Mouse (Mus musculus) forebrain, embryonic 10.5 days (tissue): Measurements from ENCODE around the gene Olfr1314. TPM values are rescaled to one million over a fixed set of nuclear protein-coding genes. Genes with fewer than 3 reads are reported as not detected.

Source experiments
- DNase-seq: peaks from one replicate; pipeline ENCODE4 v3.0.0-alpha.2; 2017; ENCODE audit warnings: low spot score; ENCODE audit errors: extremely low spot score
- H3K27ac ChIP-seq: fragments of 300-500 bp; sonication (generic); 2 replicates; pipeline ENCODE4 v1.5.1; 2016; ENCODE audit warnings: mild to moderate bottlenecking
- H3K27me3 ChIP-seq: fragments of 300-500 bp; sonication (generic); 2 replicates; pipeline ENCODE4 v1.6.1; 2016; ENCODE audit warnings: mild to moderate bottlenecking; ENCODE audit not compliant: poor library complexity, severe bottlenecking
- H3K36me3 ChIP-seq: fragments of 300-500 bp; sonication (generic); replicated peaks from 2 replicates; pipeline ENCODE4 v1.6.1; 2016; ENCODE audit warnings: mild to moderate bottlenecking, moderate library complexity
- H3K4me1 ChIP-seq: fragments of 300-500 bp; sonication (generic); 2 replicates; pipeline ENCODE4 v1.6.1; 2016
- H3K4me3 ChIP-seq: fragments of 300-500 bp; sonication (generic); 2 replicates; pipeline ENCODE4 v1.5.1; 2016; ENCODE audit warnings: mild to moderate bottlenecking, moderate library complexity
- H3K9me3 ChIP-seq: fragments of 300-500 bp; sonication (generic); 2 replicates; pipeline ENCODE4 v1.6.1; 2016; ENCODE audit warnings: mild to moderate bottlenecking, moderate library complexity
- WGBS: fragments of 180-500 bp; shearing (Covaris S2); methylation state at CpG from one replicate; pipeline ENCODE4 v1.1.7; 2016; 5-methylcytosine and 5-hydroxymethylcytosine counted together
- polyA plus RNA-seq: library from polyadenylated mRNA; unstranded; fragments of >200 nt; fragmentation: Nextera tagmentation; extraction: Ambion mirVana; gene quantifications from 2 replicates; pipeline ENCODE4 v1.2.1, GENCODE M21; 2016

Gene Olfr1314
- polyA plus RNA-seq = not detected in 2 replicates

GRCm38 (mm10) chr2:112096681-112097080, at the start of gene Olfr1314:
Olfr1314 (minus strand) TSS chr2:112096781.
- H3K27ac ChIP-seq = no peak within 1 kb of the TSS
- H3K36me3 ChIP-seq = no peaks in the 10 kb centered on the region
- H3K27me3 ChIP-seq = no peaks in the 10 kb centered on the region
- DNase-seq = no peak
- no peaks in the 10 kb centered on the region for H3K9me3 ChIP-seq
- no peak within 1 kb of the TSS for H3K4me3 ChIP-seq
- H3K4me1 ChIP-seq = no peaks in the 10 kb centered on the region

DNA sequence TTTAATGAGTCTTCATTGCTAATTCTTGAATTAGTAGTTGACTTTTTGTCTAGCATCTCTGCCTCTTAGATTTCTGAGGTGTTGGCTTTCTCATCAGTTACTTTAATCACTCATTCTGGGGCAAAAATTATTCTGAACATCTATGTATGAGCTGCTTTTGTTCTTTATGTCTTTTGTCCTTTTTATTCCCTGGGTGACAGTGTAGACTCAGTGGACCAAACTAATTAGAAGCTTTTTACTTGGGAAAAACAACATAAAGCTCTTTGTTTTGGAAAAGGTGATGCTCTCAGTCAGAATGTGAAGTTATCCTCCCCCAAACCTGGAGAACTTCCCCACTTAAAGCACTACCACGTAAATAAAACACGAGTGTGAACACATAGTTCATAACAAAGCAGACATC, 43.4 kb upstream of the Olfr1314 start, which contains the start of gene Olfr1317:
Olfr1317 (plus strand) TSS at position 301 of the 400 bp plus-strand sequence.
- Histone ChIP-seq H3K4me3 (no peak within 1 kb of the TSS), H3K36me3 (no peaks in the 10 kb centered on the region), H3K27ac (no peak within 1 kb of the TSS), H3K4me1 (no peaks in the 10 kb centered on the region), H3K9me3 (no peaks in the 10 kb centered on the region), H3K27me3 (no peaks in the 10 kb centered on the region)
- 78% methylated on average over 2 of the region's 2 CpGs for WGBS
- DNase-seq = no peak

GRCm38 (mm10) chr2:112134877-112135276, 38.3 kb upstream of the Olfr1314 start, which contains the start of gene Olfr1316:
Olfr1316 (minus strand) TSS chr2:112134977.
- H3K36me3 ChIP-seq = no peaks in the 10 kb centered on the region
- no peaks in the 10 kb centered on the region for H3K9me3 ChIP-seq
- 85% methylated on average over 2 of the region's 2 CpGs for WGBS
- no peak for DNase-seq
- H3K4me1 ChIP-seq = no peaks in the 10 kb centered on the region
- H3K27ac ChIP-seq = no peak within 1 kb of the TSS
- H3K4me3 ChIP-seq = no peak within 1 kb of the TSS
- H3K27me3 ChIP-seq = no peaks in the 10 kb centered on the region

- no peaks in the 10 kb centered on the region for H3K36me3 ChIP-seq
- H3K27me3 ChIP-seq = no peaks in the 10 kb centered on the region
- WGBS = 86% methylated on average over 1 of the region's 1 CpGs
- H3K9me3 ChIP-seq = no peaks in the 10 kb centered on the region
- DNase-seq = no peak
- H3K27ac ChIP-seq = no peak within 1 kb of the TSS
- H3K4me1 ChIP-seq = no peaks in the 10 kb centered on the region
- no peak within 1 kb of the TSS for H3K4me3 ChIP-seq
These were observed 18.8 kb upstream of the Olfr1314 start, which contains the start of gene Olfr1315-ps1 for GRCm38 (mm10) chr2:112115340-112115739. Olfr1315-ps1 (minus strand) TSS chr2:112115440.

DNA sequence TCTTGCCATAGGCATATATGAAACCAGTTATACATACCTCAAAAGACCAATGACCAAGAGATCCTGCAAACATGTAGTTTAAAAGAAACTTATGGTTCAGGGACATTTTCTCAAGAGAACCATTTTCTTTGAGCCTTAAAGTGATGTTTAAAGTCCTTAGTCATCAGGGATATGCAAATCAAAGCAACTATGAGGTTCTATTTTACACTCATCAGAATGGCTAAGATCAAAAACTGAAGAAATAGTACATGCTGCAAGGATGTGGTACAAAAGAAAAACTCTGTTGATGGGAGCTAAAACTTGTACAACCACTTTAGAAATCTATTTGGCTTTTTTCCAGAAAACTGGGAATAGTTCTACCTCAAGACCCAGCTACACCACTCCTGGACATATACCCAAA, 18.8 kb downstream of the Olfr1314 start, which contains the start of gene Olfr1313:
Olfr1313 (minus strand) TSS at position 101 of the 400 bp plus-strand sequence.
- H3K27me3 ChIP-seq = no peaks in the 10 kb centered on the region
- no peak for DNase-seq
- no peaks in the 10 kb centered on the region for H3K36me3 ChIP-seq
- H3K4me3 ChIP-seq = no peak within 1 kb of the TSS
- H3K27ac ChIP-seq = no peak within 1 kb of the TSS
- no peaks in the 10 kb centered on the region for H3K4me1 ChIP-seq
- H3K9me3 ChIP-seq = no peaks in the 10 kb centered on the region

- Histone ChIP-seq H3K36me3 (no peaks in the 10 kb centered on the region), H3K9me3 (no peaks in the 10 kb centered on the region), H3K4me3 (no peak within 1 kb of the TSS), H3K27me3 (no peaks in the 10 kb centered on the region), H3K4me1 (no peaks in the 10 kb centered on the region), H3K27ac (no peak within 1 kb of the TSS)
- DNase-seq = no peak
- 53% methylated on average over 1 of the region's 1 CpGs for WGBS
These were observed 46.4 kb downstream of the Olfr1314 start, which contains the start of gene Olfr1312 for GRCm38 (mm10) chr2:112050138-112050537. Olfr1312 (minus strand) TSS chr2:112050238.

Other genes with a start within 250 kb of the Olfr1314 start
- not detected in 2 replicates for gene Olfr1305, start 219.6 kb downstream of the Olfr1314 start, polyA plus RNA-seq
- not detected in 2 replicates for gene Olfr1306, start 180.5 kb downstream of the Olfr1314 start, polyA plus RNA-seq
- gene Olfr1307, start 147.3 kb downstream of the Olfr1314 start, polyA plus RNA-seq = not detected in 2 replicates
- not detected in 2 replicates for gene Olfr1308, start 131.8 kb downstream of the Olfr1314 start, polyA plus RNA-seq
- gene Olfr1309, start 106.5 kb downstream of the Olfr1314 start, polyA plus RNA-seq = not detected in 2 replicates
- not detected in 2 replicates for gene Olfr1310, start 84.1 kb downstream of the Olfr1314 start, polyA plus RNA-seq
- not detected in 2 replicates for gene Olfr1311, start 72.4 kb downstream of the Olfr1314 start, polyA plus RNA-seq
- not detected in 2 replicates for gene Olfr1312, start 46.5 kb downstream of the Olfr1314 start, polyA plus RNA-seq
- not detected in 2 replicates for gene Olfr1313, start 18.9 kb downstream of the Olfr1314 start, polyA plus RNA-seq
- not detected in 2 replicates for gene Olfr1315-ps1, start 18.7 kb upstream of the Olfr1314 start, polyA plus RNA-seq
- gene Olfr1316, start 38.2 kb upstream of the Olfr1314 start, polyA plus RNA-seq = not detected in 2 replicates
- not detected in 2 replicates for gene Olfr1317, start 43.5 kb upstream of the Olfr1314 start, polyA plus RNA-seq
- gene Olfr1318, start 57.4 kb upstream of the Olfr1314 start, polyA plus RNA-seq = not detected in 2 replicates
- 10.8 and 14.4 TPM in 2 replicates for gene Lpcat4, start 142.7 kb upstream of the Olfr1314 start, polyA plus RNA-seq
- 0.06 and 0.10 TPM in 2 replicates for gene Nutm1, start 162.5 kb upstream of the Olfr1314 start, polyA plus RNA-seq
- gene Nop10, start 165.1 kb upstream of the Olfr1314 start, polyA plus RNA-seq = 224 TPM in 2 replicates
- 8.0 and 10.1 TPM in 2 replicates for gene Slc12a6, start 169.0 kb upstream of the Olfr1314 start, polyA plus RNA-seq
- not detected in 2 replicates for gene Gm21985, start 169.5 kb upstream of the Olfr1314 start, polyA plus RNA-seq